Mouse (Mus musculus): ENCODE data around the gene Gm21830.
"Not testable (repeated sequence)": the region's sequence is repeated elsewhere in the genome, so short reads cannot be mapped to it uniquely, and the experiment has no call there.

The Gm21830 gene

GRCm38 (mm10) chr2:67413425-67413824, at the start of gene Gm21830:
Gene Gm21830, plus strand, starts transcription at chr2:67413725.
- not testable (repeated sequence) for DNase-seq

- DNase-seq: no peak
These were observed 49.0 kb upstream of the Gm21830 start for GRCm38 (mm10) chr2:67364506-67364905.

DNA sequence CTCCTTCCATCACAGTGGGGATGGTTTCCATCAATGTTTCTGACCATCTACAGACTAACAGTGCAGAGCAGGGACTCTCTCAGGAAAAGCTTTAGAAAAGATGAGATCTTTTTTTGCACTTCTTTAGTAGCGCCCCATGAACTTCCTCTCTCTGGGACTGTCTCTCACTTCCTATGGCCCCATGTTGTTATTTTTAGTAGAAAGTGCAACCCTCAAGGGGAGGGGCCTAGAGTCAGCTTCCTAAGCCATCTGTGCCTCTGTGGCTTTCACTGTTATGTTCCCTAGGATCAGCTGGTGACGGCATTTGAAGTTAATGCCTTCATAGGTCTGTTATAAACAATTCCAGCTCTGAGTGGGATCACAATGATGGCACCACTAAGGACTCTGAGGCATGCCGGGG, 35.0 kb upstream of the Gm21830 start:
- DNase-seq: no peak

DNA sequence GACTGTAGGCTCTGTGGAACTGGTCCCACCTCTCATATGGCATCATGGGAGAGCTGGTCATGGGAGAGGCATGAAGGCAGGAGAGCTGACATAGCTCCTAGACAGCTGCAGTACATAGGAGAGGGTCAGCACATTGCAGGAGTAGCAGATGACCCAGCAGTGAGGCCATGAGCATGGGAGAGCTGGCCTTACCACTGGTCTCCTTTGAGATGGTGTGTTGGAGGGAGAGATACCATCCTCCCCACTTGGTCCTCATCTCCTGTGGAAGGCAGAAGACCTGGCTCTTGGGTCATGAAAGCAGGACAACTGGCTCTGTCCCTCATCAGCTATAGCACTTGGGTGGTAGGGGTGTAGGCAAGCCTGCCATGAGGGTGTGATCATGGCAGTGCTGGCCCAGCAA, 7.3 kb downstream of the Gm21830 start:
- DNase-seq: no peak

DNA sequence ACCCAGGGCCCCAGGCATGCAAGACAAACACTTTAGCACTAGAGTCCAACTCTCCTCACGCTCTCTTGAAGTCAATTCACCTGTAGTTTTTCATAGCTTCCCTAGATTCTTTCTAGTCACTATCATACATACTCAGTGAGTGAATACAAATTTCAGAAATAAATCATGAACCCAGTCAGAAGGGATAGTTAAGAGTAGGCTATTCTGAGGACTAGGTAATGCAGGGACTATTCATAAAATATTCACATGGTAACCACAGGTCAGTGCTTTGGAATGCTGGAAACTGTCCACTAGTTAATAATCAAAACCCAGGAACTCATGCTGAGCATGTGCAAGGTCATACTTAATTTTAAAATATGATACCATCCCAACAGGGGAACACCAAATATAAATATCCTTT, 9.3 kb downstream of the Gm21830 start:
- no peak for DNase-seq

DNA sequence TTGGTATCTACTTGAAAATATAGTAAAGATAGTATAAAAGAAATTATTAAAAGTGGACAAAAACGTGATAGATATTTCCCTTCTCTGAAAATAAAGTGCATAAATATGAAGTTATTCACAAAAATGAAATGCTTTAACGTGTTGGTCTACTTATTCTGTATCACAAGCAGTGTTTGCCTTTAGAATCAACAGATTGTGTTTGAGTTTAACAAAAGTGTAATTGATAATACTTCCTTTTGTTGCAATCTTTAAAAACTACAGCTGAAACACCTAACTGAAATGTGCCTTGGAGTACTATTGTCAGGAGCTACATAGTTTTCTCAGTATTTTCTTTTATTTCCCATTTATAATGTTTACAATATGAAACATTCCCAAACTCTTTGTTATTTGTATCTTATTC, 19.6 kb downstream of the Gm21830 start, which contains the start of gene Gm26727:
Gm26727 (minus strand) TSS at position 101 of the 400 bp plus-strand sequence.
- no peak for DNase-seq

- no peak for DNase-seq
These were observed 24.8 kb downstream of the Gm21830 start for GRCm38 (mm10) chr2:67438309-67438708.

DNA sequence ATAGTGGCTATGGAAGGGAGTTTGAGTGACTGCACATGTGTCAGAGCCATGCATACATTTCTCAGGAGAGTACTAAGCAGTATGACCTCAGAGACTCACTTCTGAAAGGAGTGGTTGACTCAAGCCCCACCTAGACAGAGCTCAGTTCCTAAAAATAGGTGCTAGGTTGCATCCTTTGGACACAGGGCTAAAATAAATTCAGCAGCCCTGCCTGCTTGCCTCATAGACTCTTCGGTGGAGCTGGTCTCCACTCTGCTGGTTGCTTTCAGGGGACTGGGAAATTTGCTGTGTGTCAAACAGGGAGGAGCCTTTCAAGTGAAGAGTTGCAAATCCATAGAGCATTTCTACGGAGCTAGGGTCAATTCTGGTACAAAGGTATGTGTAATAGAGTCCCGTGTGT, 32.3 kb downstream of the Gm21830 start, which contains the start of gene Xirp2:
Xirp2 (plus strand) TSS at position 223 of the 400 bp plus-strand sequence.
- no peak for DNase-seq

- DNase-seq: no peak
These were observed 33.2 kb downstream of the Gm21830 start for GRCm38 (mm10) chr2:67446772-67447171.

GRCm38 (mm10) chr2:67447206-67447605, 33.7 kb downstream of the Gm21830 start:
- peak; percentile 35 for DNase-seq

- DNase-seq: no peak
These were observed 47.3 kb downstream of the Gm21830 start for GRCm38 (mm10) chr2:67460857-67461256.

DNA sequence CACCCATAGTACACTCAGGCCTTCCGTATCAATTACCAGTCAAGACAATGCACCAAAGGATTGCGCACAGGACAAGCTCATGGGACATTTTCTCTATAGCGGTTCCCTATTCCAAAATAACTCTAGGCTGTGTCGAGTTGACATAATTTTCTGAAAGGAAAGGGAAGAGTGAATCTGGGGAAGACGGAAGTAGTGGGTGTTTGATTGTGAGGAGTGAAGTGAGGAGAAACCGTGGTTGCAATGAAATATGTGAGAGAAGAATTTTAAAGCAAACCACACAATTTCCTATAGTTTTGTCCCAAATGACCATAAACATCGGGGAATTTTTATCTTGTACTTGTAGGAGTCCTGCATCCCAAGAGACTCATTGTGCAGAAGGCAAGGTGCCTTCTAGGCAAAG, 53.5 kb downstream of the Gm21830 start:
- no peak for DNase-seq

DNA sequence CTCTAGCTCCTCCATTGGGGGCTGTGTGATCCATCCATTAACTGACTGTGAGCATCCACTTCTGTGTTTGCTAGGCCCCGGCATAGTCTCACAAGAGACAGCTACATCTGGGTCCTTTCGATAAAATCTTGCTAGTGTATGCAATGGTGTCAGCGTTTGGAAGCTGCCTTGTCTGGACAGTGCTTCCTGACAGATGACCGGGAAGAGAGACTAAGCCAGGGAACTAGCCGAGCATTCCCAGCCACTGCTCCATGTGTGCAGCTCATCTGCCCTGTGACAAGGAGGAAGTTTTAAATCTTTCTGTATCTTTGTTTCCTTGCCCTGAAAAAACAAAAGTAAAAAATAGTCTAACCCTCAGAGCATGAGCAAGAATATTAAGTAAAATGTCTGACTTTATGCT, 56.5 kb downstream of the Gm21830 start:
- not testable (repeated sequence) for DNase-seq

GRCm38 (mm10) chr2:67477753-67478152, 64.2 kb downstream of the Gm21830 start:
- DNase-seq: peak; percentile 74

- DNase-seq: no peak
These were observed 67.5 kb downstream of the Gm21830 start for GRCm38 (mm10) chr2:67481051-67481450.
